Mouse (Mus musculus) liver, embryonic 12.5 days (tissue): ENCODE results near the gene Dnmt1. TPM values are rescaled to one million over a fixed set of nuclear protein-coding genes. Genes with fewer than 3 reads are reported as not detected.

Experiments
- ATAC-seq: fragments of 200-750 bp; cut with Nextera tagmentation; 2 replicates; pipeline ENCODE4 v1.8.0; 2017; ENCODE audit warnings: moderate number of reproducible peaks, mild to moderate bottlenecking, moderate library complexity
- H3K27ac ChIP-seq: fragments of 300-500 bp; sonication (generic); 2 replicates; pipeline ENCODE4 v1.5.1; 2016; ENCODE audit warnings: mild to moderate bottlenecking
- H3K27me3 ChIP-seq: fragments of 300-500 bp; sonication (generic); replicated peaks from 2 replicates; pipeline ENCODE4 v1.6.1; 2016; ENCODE audit warnings: mild to moderate bottlenecking, moderate library complexity
- H3K36me3 ChIP-seq: fragments of 300-500 bp; sonication (generic); 2 replicates; pipeline ENCODE4 v1.6.1; 2016; ENCODE audit warnings: mild to moderate bottlenecking, moderate library complexity
- H3K4me1 ChIP-seq: fragments of 300-500 bp; sonication (generic); 2 replicates; pipeline ENCODE4 v1.6.1; 2016
- H3K4me2 ChIP-seq: fragments of 300-500 bp; sonication (generic); 2 replicates; pipeline ENCODE4 v1.6.1; 2016; ENCODE audit warnings: mild to moderate bottlenecking, moderate library complexity
- H3K4me3 ChIP-seq: fragments of 300-500 bp; sonication (generic); 2 replicates; pipeline ENCODE4 v1.5.1; 2016; ENCODE audit warnings: mild to moderate bottlenecking, moderate library complexity
- H3K9ac ChIP-seq: fragments of 300-500 bp; sonication (generic); 2 replicates; pipeline ENCODE4 v1.6.1; 2016; ENCODE audit warnings: mild to moderate bottlenecking, moderate library complexity
- H3K9me3 ChIP-seq: fragments of 300-500 bp; sonication (generic); replicated peaks from 2 replicates; pipeline ENCODE4 v1.6.1; 2016; ENCODE audit warnings: mild to moderate bottlenecking, moderate library complexity
- WGBS: fragments of 180-500 bp; shearing (Covaris S2); methylation state at CpG from one replicate; pipeline ENCODE4 v1.1.7; 2016; ENCODE audit not compliant: insufficient replicate concordance; 5-methylcytosine and 5-hydroxymethylcytosine counted together
- polyA plus RNA-seq: library from polyadenylated mRNA; unstranded; fragments of >200 nt; fragmentation: Nextera tagmentation; extraction: Ambion mirVana; gene quantifications from 2 replicates; pipeline ENCODE4 v1.2.1, GENCODE M21; 2016

Dnmt1 gene
- polyA plus RNA-seq, 1 experiment from 2014 or later, result 97.3 TPM

- peak overlapping the region; percentile 78 for H3K27ac ChIP-seq
- no peaks in the 10 kb centered on the region for H3K9me3 ChIP-seq
- H3K36me3 ChIP-seq, result peaks cover 42% of the 10 kb centered on the region
- 6% methylated on average over 13 of the region's 13 CpGs for WGBS
- peak; percentile 71 for ATAC-seq
- peaks cover 38% of the 10 kb centered on the region for H3K4me1 ChIP-seq
- peak overlapping the region; percentile 11; the same call in 1 of the 2 replicates for H3K4me3 ChIP-seq
- no peaks in the 10 kb centered on the region for H3K27me3 ChIP-seq
- H3K9ac ChIP-seq, result peak overlapping the region; percentile 48; the same call in 1 of the 2 replicates
- peak overlapping the region; percentile 57 for H3K4me2 ChIP-seq
Measured at GRCm38 (mm10) chr9:20901466-20902173, 58.1 kb downstream of the Dnmt1 start.

- H3K9ac ChIP-seq, result peak within 1 kb of the TSS; percentile 94
- H3K36me3 ChIP-seq, result peaks cover 42% of the 10 kb centered on the region
- peak; percentile 79 for ATAC-seq
- H3K4me2 ChIP-seq, result peak within 1 kb of the TSS; percentile 88
- 4% methylated on average over 34 of the region's 34 CpGs for WGBS
- H3K27me3 ChIP-seq, result no peaks in the 10 kb centered on the region
- peak within 1 kb of the TSS; percentile 89 for H3K4me3 ChIP-seq
- peak within 1 kb of the TSS; percentile 82 for H3K27ac ChIP-seq
- peaks cover 65% of the 10 kb centered on the region for H3K4me1 ChIP-seq
- H3K9me3 ChIP-seq, result no peaks in the 10 kb centered on the region
Measured at GRCm38 (mm10) chr9:20898511-20899073, 61.1 kb downstream of the Dnmt1 start, which contains the start of gene Eif3g. Eif3g (minus strand) TSS chr9:20898623.

- H3K4me2 ChIP-seq, result peak overlapping the region; percentile 88
- H3K27ac ChIP-seq, result peak overlapping the region; percentile 82
- H3K4me3 ChIP-seq, result peak overlapping the region; percentile 89
- H3K27me3 ChIP-seq, result no peaks in the 10 kb centered on the region
- H3K9me3 ChIP-seq, result no peaks in the 10 kb centered on the region
- peaks cover 64% of the 10 kb centered on the region for H3K4me1 ChIP-seq
- 2% methylated on average over 31 of the region's 39 CpGs for WGBS
- peaks cover 47% of the 10 kb centered on the region for H3K36me3 ChIP-seq
- H3K9ac ChIP-seq, result peak overlapping the region; percentile 94
- peak; percentile 70 for ATAC-seq
Measured at GRCm38 (mm10) chr9:20897736-20898510, 61.8 kb downstream of the Dnmt1 start.

GRCm38 (mm10) chr9:20895382-20895781 is 64.3 kb downstream of the Dnmt1 start:
- no peaks in the 10 kb centered on the region for H3K27me3 ChIP-seq
- ATAC-seq, result no peak
- no peak overlapping the region for H3K4me3 ChIP-seq
- no peaks in the 10 kb centered on the region for H3K9me3 ChIP-seq
- H3K27ac ChIP-seq, result no peak overlapping the region
- H3K9ac ChIP-seq, result 0 out of 2 replicates have a peak overlapping the region, but pooled peaks have one; percentile 22
- peaks cover 64% of the 10 kb centered on the region for H3K4me1 ChIP-seq
- WGBS, result 88% methylated on average over 9 of the region's 9 CpGs
- H3K4me2 ChIP-seq, result peak overlapping the region; percentile 3; the same call in 1 of the 2 replicates
- peaks cover 72% of the 10 kb centered on the region for H3K36me3 ChIP-seq

DNA sequence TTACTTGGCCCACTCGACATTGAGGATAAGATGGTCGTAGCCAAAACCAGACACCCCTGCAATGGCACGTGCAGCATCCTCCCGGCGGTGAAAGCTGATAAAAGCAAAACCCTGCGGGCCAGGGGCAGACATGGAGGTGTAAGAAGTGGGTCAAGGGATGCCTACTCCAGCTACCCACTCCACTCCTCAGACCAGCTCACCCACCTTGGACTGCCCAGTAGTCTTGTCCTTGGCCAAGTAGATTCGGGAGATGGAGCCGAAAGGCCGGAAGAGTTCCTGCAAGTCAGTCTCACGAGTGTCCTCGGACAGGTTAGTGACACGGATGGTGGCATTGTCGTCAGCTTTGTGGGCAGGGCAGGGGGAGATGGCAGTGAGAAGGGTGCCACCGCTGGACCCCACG is 65.1 kb downstream of the Dnmt1 start:
- no peaks in the 10 kb centered on the region for H3K9me3 ChIP-seq
- no peak overlapping the region for H3K4me2 ChIP-seq
- no peak for ATAC-seq
- H3K27me3 ChIP-seq, result no peaks in the 10 kb centered on the region
- H3K9ac ChIP-seq, result no peak overlapping the region
- H3K4me1 ChIP-seq, result peaks cover 71% of the 10 kb centered on the region
- no peak overlapping the region; the same call in 1 of the 2 replicates for H3K27ac ChIP-seq
- no peak overlapping the region for H3K4me3 ChIP-seq
- 78% methylated on average over 15 of the region's 15 CpGs for WGBS
- peaks cover 80% of the 10 kb centered on the region for H3K36me3 ChIP-seq

DNA sequence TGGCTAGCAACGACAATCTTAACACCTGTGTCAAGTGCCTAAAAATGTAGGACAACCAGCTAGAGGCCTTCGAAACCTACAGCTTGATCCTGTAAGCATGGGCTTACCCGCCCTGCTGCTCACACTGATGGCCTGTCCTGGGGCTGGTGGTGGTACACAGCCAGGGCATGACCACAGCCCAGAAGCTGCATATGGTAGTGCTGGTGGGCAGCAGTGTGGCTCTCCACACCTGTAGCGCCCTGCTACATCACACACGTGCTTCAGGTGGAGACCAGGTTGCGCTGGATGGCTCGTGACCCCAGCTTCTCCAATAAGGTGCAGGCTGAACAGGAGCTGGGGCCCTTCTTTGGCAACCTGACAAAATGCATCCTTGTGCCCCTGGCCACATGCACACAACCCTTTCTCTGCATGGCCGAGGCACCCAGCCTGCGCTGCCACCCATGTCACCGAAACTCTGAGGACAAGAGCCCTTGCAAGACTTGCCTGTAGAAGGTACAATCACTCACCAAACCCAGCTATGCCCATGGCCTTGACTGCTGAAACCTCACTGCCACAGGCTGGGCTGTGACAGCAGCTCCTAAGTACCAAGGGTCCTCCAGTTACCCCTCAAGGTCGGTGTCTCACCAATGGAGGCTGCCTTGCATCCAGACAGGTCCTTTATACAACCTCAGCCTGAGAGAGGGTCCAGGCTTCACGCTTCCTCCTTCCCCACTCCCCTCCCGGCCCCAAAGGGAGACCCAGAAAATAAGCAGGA is 65.9 kb downstream of the Dnmt1 start:
- H3K27me3 ChIP-seq, result no peaks in the 10 kb centered on the region
- WGBS, result 75% methylated on average over 13 of the region's 13 CpGs
- no peak overlapping the region for H3K4me2 ChIP-seq
- peak overlapping the region; percentile 59 for H3K27ac ChIP-seq
- H3K36me3 ChIP-seq, result peaks cover 84% of the 10 kb centered on the region
- no peak for ATAC-seq
- H3K9me3 ChIP-seq, result no peaks in the 10 kb centered on the region
- H3K4me1 ChIP-seq, result peaks cover 74% of the 10 kb centered on the region
- no peak overlapping the region for H3K4me3 ChIP-seq
- H3K9ac ChIP-seq, result no peak overlapping the region

DNA sequence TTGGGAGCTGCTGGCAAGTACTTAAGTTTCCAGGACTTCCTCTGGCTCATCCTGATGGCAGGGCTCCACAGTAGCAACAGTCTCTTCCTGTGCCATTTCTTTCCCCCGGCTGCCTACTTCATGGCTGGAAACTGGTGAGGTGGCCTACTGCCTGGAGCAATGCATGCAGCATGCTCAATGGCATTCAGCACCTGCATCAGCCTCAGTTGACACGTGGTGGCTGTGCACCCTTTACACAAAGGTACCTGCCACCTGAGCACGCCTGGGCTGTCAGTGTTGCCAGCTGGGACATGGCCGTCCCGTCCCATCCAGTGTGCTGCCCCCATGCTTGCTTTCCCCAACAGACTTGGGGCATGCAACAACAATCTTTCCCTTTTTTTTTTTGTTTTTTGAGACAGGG is 66.6 kb downstream of the Dnmt1 start:
- Histone ChIP-seq H3K9me3 (no peaks in the 10 kb centered on the region), H3K36me3 (peaks cover 84% of the 10 kb centered on the region), H3K4me2 (no peak overlapping the region), H3K4me3 (no peak overlapping the region), H3K27me3 (no peaks in the 10 kb centered on the region), H3K9ac (no peak overlapping the region), H3K4me1 (peaks cover 76% of the 10 kb centered on the region), H3K27ac (peak overlapping the region; percentile 59; the same call in 1 of the 2 replicates)
- ATAC-seq, result no peak
- 50% methylated on average over 5 of the region's 5 CpGs for WGBS

DNA sequence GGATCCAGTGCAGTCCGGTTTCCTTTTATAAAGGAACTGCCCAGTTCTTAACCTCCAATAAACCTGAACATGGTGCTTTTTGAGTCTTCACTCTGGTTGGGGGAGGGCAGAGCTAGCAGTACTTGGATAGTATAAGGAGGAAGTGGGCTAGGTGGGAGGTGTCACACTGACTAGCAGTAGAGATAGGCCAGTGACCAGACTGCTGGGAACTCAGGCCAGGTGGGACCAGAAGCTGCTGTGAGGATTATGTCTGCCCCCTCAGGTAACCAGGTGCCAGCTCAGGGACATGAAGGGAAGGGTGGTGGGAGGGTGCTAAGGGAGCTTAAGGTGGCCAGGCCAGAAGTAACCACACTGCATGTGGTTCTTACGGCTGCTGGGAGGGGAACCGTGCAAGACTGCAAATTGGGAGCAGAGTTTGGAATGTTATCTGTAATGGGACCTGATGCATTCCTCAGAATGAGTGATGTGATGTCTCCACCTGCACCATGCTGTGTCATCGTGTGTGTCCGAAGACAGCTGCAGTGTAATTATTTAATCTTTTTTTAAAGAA is 67.5 kb downstream of the Dnmt1 start:
- peaks cover 71% of the 10 kb centered on the region for H3K4me1 ChIP-seq
- H3K4me3 ChIP-seq, result no peak overlapping the region
- WGBS, result 54% methylated on average over 5 of the region's 5 CpGs
- H3K9ac ChIP-seq, result no peak overlapping the region
- no peak for ATAC-seq
- no peak overlapping the region for H3K4me2 ChIP-seq
- H3K9me3 ChIP-seq, result no peaks in the 10 kb centered on the region
- H3K27ac ChIP-seq, result peak overlapping the region; percentile 89
- no peaks in the 10 kb centered on the region for H3K27me3 ChIP-seq
- peaks cover 80% of the 10 kb centered on the region for H3K36me3 ChIP-seq

- Histone ChIP-seq H3K27ac (peak overlapping the region; percentile 89), H3K36me3 (peaks cover 74% of the 10 kb centered on the region), H3K9me3 (no peaks in the 10 kb centered on the region), H3K9ac (no peak overlapping the region), H3K4me1 (peaks cover 66% of the 10 kb centered on the region), H3K27me3 (no peaks in the 10 kb centered on the region), H3K4me2 (no peak overlapping the region; the same call in 1 of the 2 replicates), H3K4me3 (no peak overlapping the region)
- WGBS, result 72% methylated on average over 26 of the region's 26 CpGs
- no peak for ATAC-seq
Measured at GRCm38 (mm10) chr9:20891339-20892103, 68.2 kb downstream of the Dnmt1 start.

- H3K4me3 ChIP-seq, result peak overlapping the region; percentile 91
- no peaks in the 10 kb centered on the region for H3K9me3 ChIP-seq
- H3K9ac ChIP-seq, result peak overlapping the region; percentile 89
- WGBS, result 86% methylated on average over 5 of the region's 5 CpGs
- H3K36me3 ChIP-seq, result peaks cover 63% of the 10 kb centered on the region
- peaks cover 54% of the 10 kb centered on the region for H3K4me1 ChIP-seq
- peak overlapping the region; percentile 87 for H3K4me2 ChIP-seq
- ATAC-seq, result no peak
- no peaks in the 10 kb centered on the region for H3K27me3 ChIP-seq
- peak overlapping the region; percentile 89 for H3K27ac ChIP-seq
Measured at GRCm38 (mm10) chr9:20890411-20890810, 69.3 kb downstream of the Dnmt1 start.
